Mouse (Mus musculus) kidney, embryonic 14.5 days (tissue): ENCODE data around the gene Clip1. TPM values are rescaled to one million over a fixed set of nuclear protein-coding genes. Genes with fewer than 3 reads are reported as not detected.

Experiments used
- ATAC-seq: fragments of 200-750 bp; cut with Nextera tagmentation; 2 replicates; pipeline ENCODE4 v1.8.0; 2017; ENCODE audit warnings: moderate number of reproducible peaks, mild to moderate bottlenecking, moderate TSS enrichment, moderate library complexity; ENCODE audit not compliant: low FRiP score, low TSS enrichment
- H3K27ac ChIP-seq: fragments of 300-500 bp; sonication (generic); 2 replicates; pipeline ENCODE4 v1.5.1; 2014; ENCODE audit warnings: low read depth, mild to moderate bottlenecking, low read length, moderate library complexity, mixed read lengths
- H3K27me3 ChIP-seq: fragments of 300-500 bp; sonication (generic); 2 replicates; pipeline ENCODE4 v1.6.1; 2014; ENCODE audit warnings: mild to moderate bottlenecking, low read length; ENCODE audit not compliant: control insufficient read depth, insufficient read depth
- H3K36me3 ChIP-seq: fragments of 300-500 bp; sonication (generic); 2 replicates; pipeline ENCODE4 v1.6.1; 2014; ENCODE audit warnings: low read length, mixed read lengths; ENCODE audit not compliant: control insufficient read depth, insufficient read depth
- H3K4me1 ChIP-seq: fragments of 300-500 bp; sonication (generic); 2 replicates; pipeline ENCODE4 v1.6.1; 2014; ENCODE audit warnings: low read length, mixed read lengths; ENCODE audit not compliant: control insufficient read depth, insufficient read depth
- H3K4me2 ChIP-seq: fragments of 300-500 bp; sonication (generic); replicated peaks from 2 replicates; pipeline ENCODE4 v1.6.1; 2014; ENCODE audit warnings: low read depth, mild to moderate bottlenecking, low read length
- H3K4me3 ChIP-seq: fragments of 300-500 bp; sonication (generic); 2 replicates; pipeline ENCODE4 v1.5.1; 2014; ENCODE audit warnings: mild to moderate bottlenecking, low read length
- H3K9ac ChIP-seq: fragments of 300-500 bp; sonication (generic); 2 replicates; pipeline ENCODE4 v1.6.1; 2014; ENCODE audit warnings: low read depth, mild to moderate bottlenecking, low read length, moderate library complexity
- H3K9me3 ChIP-seq: fragments of 300-500 bp; sonication (generic); 2 replicates; pipeline ENCODE4 v1.6.1; 2016; ENCODE audit warnings: low read length; ENCODE audit not compliant: control insufficient read depth
- WGBS: fragments of 180-500 bp; shearing (Covaris S2); extraction: QIAGEN DNeasy Blood & Tissue Kit; methylation state at CpG from one replicate; pipeline ENCODE4 v1.1.7; 2014; 5-methylcytosine and 5-hydroxymethylcytosine counted together
- polyA plus RNA-seq: library from polyadenylated mRNA; unstranded; fragments of >200 nt; fragmentation: Nextera tagmentation; extraction: Ambion mirVana; gene quantifications from 2 replicates; pipeline ENCODE4 v1.2.1, GENCODE M21; 2014

Clip1 gene
- polyA plus RNA-seq, 1 experiment from 2014 or later = 32.6 TPM

DNA sequence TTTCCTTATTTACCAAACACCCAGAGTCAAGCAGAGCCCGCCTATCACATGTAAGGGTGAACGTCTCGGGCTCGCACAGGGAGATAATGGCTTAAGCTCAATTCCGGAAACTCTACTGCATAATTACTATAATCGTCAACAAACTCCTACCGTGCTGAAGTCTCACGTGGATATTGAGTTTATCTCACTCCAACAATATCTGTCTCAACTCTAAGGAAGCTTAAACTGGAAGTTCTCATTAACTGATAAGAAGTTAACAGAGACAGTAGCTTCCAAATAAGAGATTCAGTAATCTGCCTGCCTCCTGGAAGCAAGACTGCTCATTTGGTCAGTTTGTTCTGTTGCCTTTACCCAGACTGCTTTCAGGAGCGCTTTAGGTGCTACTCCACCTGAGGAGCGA, 53.2 kb downstream of the Clip1 start:
- H3K4me1 ChIP-seq = no peaks in the 10 kb centered on the region
- 93% methylated on average over 10 of the region's 10 CpGs for WGBS
- H3K27me3 ChIP-seq = no peaks in the 10 kb centered on the region
- no peak overlapping the region for H3K4me2 ChIP-seq
- no peak for ATAC-seq
- H3K4me3 ChIP-seq = no peak overlapping the region
- H3K9me3 ChIP-seq = no peaks in the 10 kb centered on the region
- H3K9ac ChIP-seq = no peak overlapping the region
- H3K36me3 ChIP-seq = peaks cover 20% of the 10 kb centered on the region; the same call in 1 of the 2 replicates
- no peak overlapping the region for H3K27ac ChIP-seq

DNA sequence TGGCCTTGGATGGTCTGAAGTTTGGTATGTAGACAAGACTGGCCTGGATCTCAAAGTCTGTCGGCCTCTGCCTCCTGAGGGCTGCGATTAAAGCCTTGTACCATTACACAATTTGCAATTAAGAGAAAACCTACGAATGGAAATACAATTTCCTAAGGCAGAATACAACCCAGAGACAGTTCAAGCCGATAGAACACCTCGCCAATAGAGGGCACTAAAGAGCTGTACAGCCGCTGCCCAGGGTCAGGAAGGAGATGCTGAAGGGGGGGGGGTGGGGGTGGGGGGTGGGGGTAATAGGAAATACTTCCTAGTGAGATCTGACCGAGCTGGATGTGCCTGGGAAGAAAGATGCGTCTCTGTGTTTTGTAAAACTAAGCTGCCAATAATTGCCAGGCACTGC, 57.8 kb downstream of the Clip1 start:
- no peak for ATAC-seq
- Histone ChIP-seq H3K27me3 (no peaks in the 10 kb centered on the region), H3K27ac (no peak overlapping the region), H3K4me2 (no peak overlapping the region), H3K9ac (no peak overlapping the region), H3K4me1 (no peaks in the 10 kb centered on the region), H3K9me3 (no peaks in the 10 kb centered on the region), H3K36me3 (peaks cover 34% of the 10 kb centered on the region; the same call in 1 of the 2 replicates), H3K4me3 (no peak overlapping the region)
- WGBS = 26% methylated on average over 8 of the region's 8 CpGs

DNA sequence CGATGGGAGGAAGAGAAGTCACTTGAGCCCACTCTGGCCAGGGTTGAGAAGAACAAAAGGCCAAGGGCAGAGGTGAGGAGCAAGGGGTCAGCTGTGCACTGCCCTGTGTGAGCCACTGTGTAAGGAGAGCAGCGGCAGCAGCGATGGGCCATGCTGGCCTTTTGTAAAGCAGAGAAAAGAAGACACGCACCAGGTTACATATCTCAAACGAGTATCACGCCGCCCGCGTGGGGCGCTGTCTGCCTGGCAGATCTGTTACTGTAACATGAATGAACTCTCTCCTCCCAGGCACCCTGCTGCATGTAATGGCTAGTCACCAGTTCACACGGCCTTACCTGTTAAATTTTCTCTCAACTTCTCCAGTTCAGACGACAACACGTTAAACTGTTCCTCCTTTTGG, 62.0 kb downstream of the Clip1 start:
- no peaks in the 10 kb centered on the region for H3K27me3 ChIP-seq
- no peak overlapping the region for H3K27ac ChIP-seq
- no peaks in the 10 kb centered on the region for H3K9me3 ChIP-seq
- no peak for ATAC-seq
- WGBS = 78% methylated on average over 13 of the region's 13 CpGs
- no peak overlapping the region for H3K4me3 ChIP-seq
- H3K4me1 ChIP-seq = no peaks in the 10 kb centered on the region
- H3K4me2 ChIP-seq = no peak overlapping the region
- H3K9ac ChIP-seq = no peak overlapping the region
- H3K36me3 ChIP-seq = peaks cover 29% of the 10 kb centered on the region

DNA sequence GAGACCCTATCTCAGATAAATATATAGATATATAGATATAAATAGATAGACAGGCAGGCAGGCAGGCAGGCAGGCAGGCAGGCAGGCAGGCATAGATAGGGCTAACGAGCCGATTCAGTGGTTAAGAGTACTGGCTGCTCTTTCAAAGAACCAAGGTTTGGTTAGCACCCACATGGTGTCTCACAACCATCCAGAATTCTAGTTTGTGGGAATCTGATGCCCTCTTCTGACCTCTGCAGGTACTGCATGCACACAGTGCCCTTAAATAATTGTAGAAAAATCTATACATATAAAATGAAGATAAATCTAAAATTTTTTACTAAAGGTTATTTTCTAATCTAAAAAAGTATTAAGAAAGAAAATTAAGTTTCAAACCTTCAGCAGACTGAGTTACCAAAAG, 65.9 kb downstream of the Clip1 start:
- no peak overlapping the region for H3K4me3 ChIP-seq
- no peaks in the 10 kb centered on the region for H3K27me3 ChIP-seq
- no peaks in the 10 kb centered on the region for H3K4me1 ChIP-seq
- H3K9me3 ChIP-seq = no peaks in the 10 kb centered on the region
- no peak for ATAC-seq
- peaks cover 53% of the 10 kb centered on the region for H3K36me3 ChIP-seq
- no peak overlapping the region for H3K27ac ChIP-seq
- 78% methylated on average over 2 of the region's 2 CpGs for WGBS
- H3K9ac ChIP-seq = no peak overlapping the region
- H3K4me2 ChIP-seq = no peak overlapping the region

DNA sequence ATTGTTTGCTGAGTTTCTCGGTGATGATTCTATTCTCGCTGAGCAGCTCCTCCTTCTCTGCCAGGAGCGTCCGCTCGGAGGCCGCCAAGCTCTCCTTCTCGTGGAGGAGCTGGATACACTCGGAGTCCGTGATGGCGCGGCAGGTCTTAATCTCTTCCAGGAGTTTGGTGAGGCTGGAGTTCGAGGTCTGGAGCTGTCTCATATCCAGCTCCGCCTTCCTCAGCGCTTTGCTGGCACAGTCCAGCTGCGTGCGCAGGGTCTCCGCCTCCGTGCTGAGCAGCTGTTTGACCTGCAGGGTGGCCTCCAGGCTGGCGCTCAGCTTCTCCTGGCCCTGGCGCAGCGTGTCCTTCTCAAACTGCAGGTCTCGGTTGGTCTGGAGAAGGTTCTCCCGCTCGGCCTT, 70.2 kb downstream of the Clip1 start:
- Histone ChIP-seq H3K36me3 (peaks cover 59% of the 10 kb centered on the region), H3K9ac (no peak overlapping the region), H3K4me2 (no peak overlapping the region), H3K4me3 (no peak overlapping the region), H3K9me3 (no peaks in the 10 kb centered on the region), H3K27me3 (no peaks in the 10 kb centered on the region), H3K4me1 (no peaks in the 10 kb centered on the region), H3K27ac (no peak overlapping the region)
- ATAC-seq = no peak
- 95% methylated on average over 24 of the region's 24 CpGs for WGBS

DNA sequence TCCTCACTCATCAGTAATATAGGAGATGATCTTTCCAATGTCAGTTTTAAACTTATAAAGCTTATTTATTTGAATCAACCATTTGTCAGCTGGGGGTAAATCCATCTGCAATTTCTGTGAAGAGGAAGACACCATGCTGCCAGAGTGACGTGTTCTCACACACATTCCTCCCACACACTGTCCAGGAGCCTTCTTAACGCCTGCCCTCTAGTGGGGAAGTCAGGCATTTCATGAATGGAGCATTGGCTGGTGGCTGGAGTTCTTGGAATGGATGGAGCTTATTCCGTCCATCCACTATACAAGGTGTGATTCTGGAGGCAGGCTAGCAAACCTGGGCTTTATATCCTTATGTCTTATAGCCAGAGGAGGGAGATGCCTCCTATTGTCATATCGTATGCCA, 74.6 kb downstream of the Clip1 start:
- Histone ChIP-seq H3K36me3 (peaks cover 59% of the 10 kb centered on the region), H3K4me3 (no peak overlapping the region), H3K9ac (no peak overlapping the region), H3K9me3 (no peaks in the 10 kb centered on the region), H3K4me1 (no peaks in the 10 kb centered on the region), H3K27ac (no peak overlapping the region), H3K27me3 (no peaks in the 10 kb centered on the region), H3K4me2 (no peak overlapping the region)
- no peak for ATAC-seq
- 25% methylated on average over 4 of the region's 4 CpGs for WGBS

DNA sequence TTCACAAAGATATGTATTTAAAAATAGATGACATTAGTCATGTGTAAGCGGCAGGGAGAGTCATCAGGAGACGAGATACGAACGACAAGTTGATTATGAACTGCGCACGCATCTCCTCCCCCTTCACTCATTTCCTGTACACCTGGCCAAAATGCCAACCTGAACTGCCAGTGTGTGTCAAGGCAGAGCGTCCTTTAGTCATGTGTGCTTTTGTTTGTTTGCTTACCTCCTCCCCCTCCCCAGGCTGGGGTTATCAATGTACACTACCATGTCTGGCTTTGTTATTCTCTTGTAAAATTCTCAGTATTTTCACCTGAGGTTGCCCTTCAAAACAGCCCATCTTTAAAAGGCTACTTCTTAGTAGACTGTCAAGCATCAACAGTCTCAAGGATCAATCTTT, 75.0 kb downstream of the Clip1 start:
- no peaks in the 10 kb centered on the region for H3K27me3 ChIP-seq
- H3K27ac ChIP-seq = no peak overlapping the region
- no peaks in the 10 kb centered on the region for H3K9me3 ChIP-seq
- peaks cover 54% of the 10 kb centered on the region for H3K36me3 ChIP-seq
- H3K4me1 ChIP-seq = no peaks in the 10 kb centered on the region
- 92% methylated on average over 7 of the region's 7 CpGs for WGBS
- H3K9ac ChIP-seq = no peak overlapping the region
- no peak overlapping the region for H3K4me3 ChIP-seq
- ATAC-seq = no peak
- no peak overlapping the region for H3K4me2 ChIP-seq

DNA sequence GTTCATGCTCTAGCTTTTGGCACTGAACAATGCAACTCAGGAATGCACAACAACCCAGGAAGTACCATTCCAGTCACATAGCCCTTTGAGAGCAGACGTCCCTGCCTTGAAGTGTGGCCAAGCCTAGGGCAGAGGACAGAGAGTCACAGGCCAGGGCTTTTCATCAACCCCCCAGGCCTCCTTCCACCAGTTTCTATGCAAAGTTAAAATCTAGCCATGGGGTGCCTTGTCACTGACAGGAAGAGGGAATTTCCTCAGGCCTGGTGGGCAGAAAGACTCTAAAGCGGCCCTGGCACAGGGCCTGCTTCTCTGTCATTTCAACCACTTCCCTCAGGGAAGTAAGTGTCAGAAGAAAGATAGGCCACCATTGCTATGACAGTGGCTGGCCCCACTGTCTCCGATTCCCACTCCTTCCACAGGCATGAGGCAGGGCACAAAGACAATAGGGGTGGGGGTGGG, 77.2 kb downstream of the Clip1 start:
- ATAC-seq = no peak
- Histone ChIP-seq H3K36me3 (peaks cover 46% of the 10 kb centered on the region), H3K9ac (no peak overlapping the region), H3K4me2 (no peak overlapping the region), H3K4me3 (no peak overlapping the region), H3K9me3 (no peaks in the 10 kb centered on the region), H3K27me3 (no peaks in the 10 kb centered on the region), H3K4me1 (no peaks in the 10 kb centered on the region), H3K27ac (no peak overlapping the region)
- WGBS = 94% methylated on average over 3 of the region's 3 CpGs

DNA sequence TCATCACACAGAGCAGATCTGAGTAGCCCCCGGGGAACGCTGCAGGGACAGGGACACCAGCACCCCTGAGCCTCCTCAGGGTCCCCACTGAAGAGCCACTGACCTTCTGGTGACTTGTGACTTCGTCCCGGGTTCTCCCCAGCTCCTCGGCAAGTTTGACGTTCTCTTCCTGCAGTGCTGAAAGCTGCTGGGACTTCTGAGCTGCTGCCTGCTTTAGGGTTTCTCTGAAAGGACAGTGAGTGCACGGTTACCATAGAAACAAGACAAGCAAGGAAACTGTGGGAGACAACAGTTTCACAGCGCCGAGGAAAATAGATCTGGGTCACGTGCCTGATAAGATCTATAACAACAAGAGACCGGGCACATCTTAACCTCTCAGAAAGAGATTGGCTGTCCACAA, 80.9 kb downstream of the Clip1 start:
- WGBS = 40% methylated on average over 11 of the region's 11 CpGs
- peaks cover 36% of the 10 kb centered on the region for H3K36me3 ChIP-seq
- no peak for ATAC-seq

DNA sequence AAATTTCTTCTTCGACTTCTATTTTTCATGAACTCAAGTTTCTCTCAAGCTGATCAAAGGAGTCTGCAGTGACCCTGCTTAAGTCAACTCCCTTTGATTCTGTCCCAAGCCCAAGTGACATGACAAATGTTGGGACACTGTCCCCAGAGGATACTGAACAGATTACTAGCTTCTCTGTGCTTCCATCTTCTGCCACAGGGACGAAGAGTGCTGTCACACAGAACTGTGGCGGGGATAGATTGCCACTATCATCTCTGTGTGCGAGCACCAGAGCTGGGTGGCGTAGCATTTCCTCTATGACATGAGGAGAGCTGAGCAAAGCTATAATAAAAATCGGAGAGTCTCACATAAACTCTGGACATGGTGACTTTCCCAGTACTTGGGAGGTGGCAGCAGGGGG, 82.2 kb downstream of the Clip1 start:
- no peak for ATAC-seq
- Histone ChIP-seq H3K9ac (no peak overlapping the region), H3K9me3 (no peaks in the 10 kb centered on the region), H3K36me3 (peaks cover 28% of the 10 kb centered on the region), H3K4me1 (no peaks in the 10 kb centered on the region), H3K4me2 (no peak overlapping the region), H3K4me3 (no peak overlapping the region), H3K27ac (no peak overlapping the region), H3K27me3 (no peaks in the 10 kb centered on the region)
- 74% methylated on average over 6 of the region's 6 CpGs for WGBS

More for the DNA sequence above, 80.9 kb downstream of the Clip1 start:
- Histone ChIP-seq H3K4me2 (no peak overlapping the region), H3K4me3 (no peak overlapping the region), H3K4me1 (no peaks in the 10 kb centered on the region), H3K9ac (no peak overlapping the region), H3K27ac (no peak overlapping the region), H3K27me3 (no peaks in the 10 kb centered on the region), H3K9me3 (no peaks in the 10 kb centered on the region)
